Mouse (Mus musculus): ENCODE results near the gene Krtap4-13.

- no peak for TF ChIP-seq CTCF (IDR thresholded peaks at IDR 0.05; ENCODE audit: low read depth)
- no peak for TF ChIP-seq EP300 (IDR thresholded peaks at IDR 0.05; ENCODE audit: low read depth)
These were observed 28.3 kb upstream of the Krtap4-13 start, which contains the start of gene 2300003K06Rik for GRCm38 (mm10) chr11:99837966-99838365.

All from heart, postnatal 0 days (tissue).